Mouse (Mus musculus): Measurements from ENCODE around the gene Armh3. TPM values are rescaled to one million over a fixed set of nuclear protein-coding genes. Genes with fewer than 3 reads are reported as not detected.

Gene Armh3
- 2.3 and 2.8 TPM in 2 replicates for polyA plus RNA-seq (2012)

DNA sequence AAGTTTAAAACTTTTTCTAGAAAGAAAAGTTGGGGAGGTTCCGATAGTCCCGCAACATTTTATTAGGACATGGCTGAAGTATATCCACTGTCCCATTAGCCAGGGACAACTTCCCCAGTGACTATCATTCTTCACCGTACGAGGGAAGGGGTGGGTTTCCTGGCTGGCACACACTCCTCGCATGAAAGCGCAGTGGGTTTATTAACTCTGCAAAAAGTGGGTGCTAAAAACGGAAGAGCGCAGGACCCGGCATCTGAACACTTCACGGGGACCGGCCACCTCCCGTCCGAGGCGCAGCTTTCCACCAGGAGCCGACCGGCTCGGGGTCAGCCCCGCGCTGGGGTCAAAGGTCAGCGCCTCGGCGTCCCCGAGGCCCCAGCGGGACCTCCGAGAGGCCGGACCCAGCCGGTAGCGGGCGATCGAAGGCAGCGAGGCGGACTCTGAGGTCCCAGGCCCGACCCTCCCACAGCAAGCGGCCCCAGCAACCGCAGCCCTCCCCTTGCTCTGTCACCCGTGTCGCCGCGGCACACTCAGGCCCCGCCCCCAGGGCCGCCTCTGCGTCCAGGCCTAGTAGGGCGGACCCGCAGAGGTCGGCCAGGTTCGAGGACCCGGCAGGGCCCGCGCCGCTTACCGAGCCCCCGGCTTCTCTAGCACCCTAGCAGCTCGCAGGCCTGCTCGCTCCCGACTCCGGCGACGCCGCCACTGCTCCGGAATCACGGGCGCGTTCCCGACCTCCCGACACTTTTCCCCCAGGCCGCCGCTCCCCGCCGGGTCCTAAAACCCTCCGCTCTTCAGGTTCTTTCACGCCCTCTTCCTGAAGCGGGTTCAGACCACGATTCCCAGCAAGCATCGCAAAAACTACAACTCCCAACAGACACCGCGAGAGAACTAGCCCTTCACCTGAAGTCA, at the start of gene Armh3:
Armh3 (minus strand) TSS at position 704 of the 909 bp plus-strand sequence.

DNA sequence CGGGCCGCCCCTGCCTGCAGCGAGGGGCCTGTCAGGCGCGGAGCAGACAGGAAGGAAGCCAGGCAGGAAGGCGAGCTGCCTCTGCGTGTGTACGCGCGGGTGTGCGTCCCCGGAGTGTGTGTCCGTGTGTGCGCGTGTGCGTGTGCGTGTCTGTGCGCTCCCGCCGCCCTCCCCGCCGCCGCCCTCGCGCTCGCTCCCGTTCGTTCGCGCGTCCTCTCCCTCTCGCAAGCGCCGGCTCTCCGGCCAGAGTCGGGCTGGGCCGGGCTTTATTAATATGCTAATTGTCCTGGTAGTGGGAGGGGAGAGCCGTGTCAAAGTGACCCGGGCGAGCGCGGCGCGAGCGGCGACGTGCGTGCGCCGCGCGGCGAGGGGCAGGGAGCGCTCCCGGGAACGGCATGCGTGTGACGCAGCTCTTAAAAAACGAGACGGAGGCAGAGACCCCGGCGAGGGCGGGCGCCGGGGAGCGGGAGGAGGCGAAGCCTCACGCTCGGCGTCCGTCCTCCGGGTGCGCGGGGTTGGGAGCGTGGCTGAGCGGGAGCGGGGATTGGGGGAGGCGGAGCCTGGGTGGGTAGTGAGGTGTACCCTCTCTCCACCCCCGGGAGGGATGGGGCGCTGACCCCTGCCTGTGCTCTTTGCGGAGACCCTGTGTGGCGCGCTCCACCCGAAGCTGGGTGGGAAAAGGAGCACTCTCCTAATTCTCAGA, 46.9 kb upstream of the Armh3 start, which contains the start of gene Ldb1:
Ldb1 (minus strand) TSS at position 222 of the 703 bp plus-strand sequence.

DNA sequence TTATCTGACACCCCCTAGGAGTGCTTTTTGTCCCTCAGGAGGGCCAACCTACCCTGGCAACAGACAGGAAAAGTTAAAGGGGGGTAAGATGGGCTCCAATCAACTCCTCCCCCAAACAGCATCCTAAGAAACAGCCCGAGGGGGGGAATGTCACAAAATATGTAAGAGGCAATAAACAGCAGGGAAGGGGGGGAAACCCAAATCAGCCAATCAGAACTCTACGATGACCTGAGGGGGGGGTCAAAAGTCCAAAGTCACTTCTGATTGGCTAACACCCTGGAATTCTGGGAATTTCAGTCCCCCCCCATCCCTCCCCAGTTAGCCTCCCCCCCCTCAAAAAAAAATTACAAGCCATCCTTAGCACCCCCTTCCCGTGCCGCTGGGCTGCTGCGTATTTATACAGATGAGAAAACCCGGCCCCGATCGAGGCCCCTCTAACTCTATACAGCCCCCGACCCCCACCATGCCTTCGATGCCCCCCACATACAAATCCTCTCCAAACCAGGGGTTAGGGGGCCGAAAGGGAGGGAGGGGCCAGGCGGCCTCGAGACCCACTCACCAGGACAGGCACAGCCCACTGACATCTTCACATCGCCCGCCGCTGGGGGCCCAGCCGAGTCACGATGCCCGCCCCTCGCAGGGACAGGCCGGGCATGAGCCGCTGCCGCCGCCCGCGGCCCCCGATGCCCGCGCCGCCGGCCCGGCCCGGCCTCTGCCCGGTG, 46.1 kb upstream of the Armh3 start, which contains the start of gene Pprc1:
Pprc1 (plus strand) TSS at position 616 of the 722 bp plus-strand sequence.

DNA sequence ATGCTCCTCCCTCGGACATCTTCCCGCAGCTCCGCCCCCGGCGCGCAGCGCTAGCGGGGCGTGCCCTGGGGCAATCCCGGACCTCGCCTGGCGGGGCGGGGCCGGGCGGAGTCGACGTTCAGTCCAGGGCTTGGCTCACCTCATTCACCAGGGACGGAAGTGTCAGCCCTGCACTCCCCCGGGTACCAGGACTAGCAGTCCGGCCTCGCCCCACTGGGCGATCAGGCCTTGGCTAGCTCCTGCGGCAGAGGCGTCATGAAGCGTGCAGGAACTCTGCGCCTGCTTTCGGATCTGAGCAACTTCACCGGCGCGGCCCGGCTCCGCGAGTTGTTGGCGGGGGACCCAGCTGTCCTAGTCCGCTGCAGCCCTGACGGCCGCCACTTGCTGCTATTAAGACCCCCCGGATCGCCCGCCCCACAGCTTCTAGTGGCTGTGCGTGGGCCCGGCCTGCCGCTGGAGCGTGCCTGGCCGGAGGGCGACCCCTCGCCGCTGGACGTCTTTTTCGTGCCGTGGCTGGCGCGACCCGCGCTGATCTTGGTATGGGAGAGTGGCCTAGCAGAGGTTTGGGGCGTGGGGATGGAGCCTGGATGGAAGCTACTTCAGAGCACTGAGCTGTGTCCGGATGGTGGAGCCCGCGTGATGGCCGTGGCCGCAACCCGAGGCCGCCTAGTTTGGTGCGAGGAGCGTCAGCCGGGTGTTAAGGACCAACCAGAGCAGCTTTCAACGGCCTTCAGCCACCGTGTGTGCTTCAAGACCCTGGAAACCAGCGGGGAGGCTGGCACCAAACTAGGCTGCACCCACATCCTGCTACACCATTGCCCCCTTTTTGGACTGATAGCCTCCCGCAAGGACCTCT, 5.3 kb upstream of the Armh3 start, which contains the start of gene Hps6:
Hps6 (plus strand) TSS at position 138 of the 856 bp plus-strand sequence.

DNA sequence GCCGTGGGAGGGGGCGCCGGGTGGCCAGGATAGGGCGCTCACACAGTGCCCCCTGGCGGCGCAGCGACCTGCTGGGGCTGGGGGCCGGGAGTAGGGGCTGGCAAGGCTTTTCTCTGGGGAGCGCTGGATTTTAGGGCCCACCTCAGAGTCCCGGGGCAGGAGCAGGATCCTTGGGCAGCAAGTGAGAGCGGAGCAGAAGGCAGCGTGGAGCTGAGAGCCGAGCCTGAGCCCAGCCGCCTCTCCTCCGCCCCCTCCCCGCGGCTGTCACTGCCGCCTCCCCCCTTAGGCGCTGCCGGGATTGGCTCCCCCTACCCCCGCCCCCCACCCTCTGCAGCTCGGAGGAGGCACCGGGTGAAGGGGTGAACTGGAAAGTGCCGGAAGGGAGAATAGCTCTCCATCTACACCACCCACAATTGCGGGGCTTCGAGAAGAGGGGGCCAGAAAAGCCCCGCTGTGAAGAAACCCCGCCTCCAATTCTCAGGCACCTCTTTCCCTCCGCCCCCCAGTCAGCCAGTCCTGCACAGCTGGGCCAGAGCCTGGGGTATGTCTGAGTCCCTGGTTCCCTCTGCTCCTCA, 182.4 kb downstream of the Armh3 start, which contains the start of gene Kcnip2:
Kcnip2 (minus strand) TSS at position 231 of the 575 bp plus-strand sequence.

DNA sequence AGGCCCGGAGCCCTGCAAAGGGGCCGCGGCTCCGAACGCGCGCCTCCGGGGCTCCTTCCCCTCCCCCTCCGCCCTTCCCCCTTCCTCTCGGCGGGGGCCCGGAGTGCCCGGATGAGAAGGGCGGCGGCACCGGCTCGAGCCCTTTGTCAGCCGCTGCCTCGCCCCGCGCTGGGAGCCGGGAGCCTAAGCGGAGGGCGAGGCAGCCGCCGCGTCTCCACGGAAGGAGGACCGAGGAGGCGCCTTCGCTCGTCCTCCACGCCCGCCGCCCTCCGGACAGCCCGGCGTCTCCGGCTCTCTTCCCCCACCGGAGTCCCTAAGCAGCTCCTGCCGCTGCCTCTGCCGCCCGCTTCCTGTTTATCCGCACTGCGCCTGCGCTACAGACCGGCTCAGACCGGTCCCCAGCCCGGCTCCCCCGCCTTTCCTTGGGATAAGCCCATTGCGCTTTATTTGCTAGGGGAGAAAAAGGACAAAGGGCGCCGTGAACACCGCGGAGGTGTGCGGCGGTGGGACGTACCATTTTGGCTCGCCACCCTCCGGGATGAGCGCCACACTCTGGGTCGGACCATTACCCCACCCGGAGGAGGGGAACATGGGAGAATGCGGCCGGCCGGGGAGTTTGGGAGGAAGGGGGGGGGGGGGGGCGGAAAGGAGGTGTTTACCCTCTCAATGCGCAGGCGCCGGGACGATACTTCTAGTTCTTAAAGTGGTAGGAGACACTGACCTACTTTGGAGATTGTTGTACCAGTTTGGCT, 214.9 kb downstream of the Armh3 start, which contains the start of gene Mgea5:
Mgea5 (minus strand) TSS at position 657 of the 752 bp plus-strand sequence.

Other genes starting within 250 kb of the Armh3 start
- 163 and 166 TPM in 2 replicates for gene Npm3, start 248.9 kb downstream of the Armh3 start, polyA plus RNA-seq (2012)
- gene Mgea5, start 214.7 kb downstream of the Armh3 start, polyA plus RNA-seq (2012) = 28.3 and 34.3 TPM in 2 replicates
- gene Kcnip2, start 182.4 kb downstream of the Armh3 start, polyA plus RNA-seq (2012) = 0.27 and 0.37 TPM in 2 replicates
- gene Hps6, start 5.0 kb upstream of the Armh3 start, polyA plus RNA-seq (2012) = 15.6 and 16.4 TPM in 2 replicates
- 46.1 and 67.5 TPM in 2 replicates for gene Pprc1, start 46.4 kb upstream of the Armh3 start, polyA plus RNA-seq (2012)
- 582 and 737 TPM in 2 replicates for gene Ldb1, start 46.7 kb upstream of the Armh3 start, polyA plus RNA-seq (2012)
- gene Nolc1, start 77.4 kb upstream of the Armh3 start, polyA plus RNA-seq (2012) = 97.7 and 126 TPM in 2 replicates
- gene Elovl3, start 133.4 kb upstream of the Armh3 start, polyA plus RNA-seq (2012) = 0.06 TPM in 1 of 2 replicates, not detected in the other
- 0.13 and 0.25 TPM in 2 replicates for gene Pitx3, start 149.8 kb upstream of the Armh3 start, polyA plus RNA-seq (2012)
- gene Gbf1, start 154.0 kb upstream of the Armh3 start, polyA plus RNA-seq (2012) = 341 and 366 TPM in 2 replicates